Mouse (Mus musculus) heart, postnatal 0 days (tissue): Measurements from ENCODE around the gene Fam107b. TPM values are rescaled to one million over a fixed set of nuclear protein-coding genes. Genes with fewer than 3 reads are reported as not detected.
"Not testable (repeated sequence)": the region's sequence is repeated elsewhere in the genome, so short reads cannot be mapped to it uniquely, and the experiment has no call there.

Experiments used
- ATAC-seq: fragments of 200-750 bp; cut with Nextera tagmentation; 2 replicates; pipeline ENCODE4 v1.8.0; 2017; ENCODE audit warnings: low read depth, moderate number of reproducible peaks, moderate library complexity; ENCODE audit not compliant: insufficient read depth
- DNase-seq: peaks from one replicate; pipeline ENCODE4 v3.0.0-alpha.2; 2016; ENCODE audit warnings: low spot score
- H3K27ac ChIP-seq: fragments of 300-500 bp; sonication (generic); 2 replicates; pipeline ENCODE4 v1.5.1; 2014; ENCODE audit warnings: low read depth, mild to moderate bottlenecking
- H3K27me3 ChIP-seq: fragments of 300-500 bp; sonication (generic); 2 replicates; pipeline ENCODE4 v1.6.1; 2014; ENCODE audit warnings: low read length, mixed read lengths; ENCODE audit not compliant: control insufficient read depth, insufficient read depth
- H3K36me3 ChIP-seq: fragments of 300-500 bp; sonication (generic); replicated peaks from 2 replicates; pipeline ENCODE4 v1.6.1; 2014; ENCODE audit warnings: low read length, mixed read lengths; ENCODE audit not compliant: control insufficient read depth, insufficient read depth
- H3K4me1 ChIP-seq: fragments of 300-500 bp; sonication (generic); 2 replicates; pipeline ENCODE4 v1.6.1; 2014; ENCODE audit warnings: antibody characterized with exemption; ENCODE audit not compliant: control insufficient read depth, insufficient read depth
- H3K4me2 ChIP-seq: fragments of 300-500 bp; sonication (generic); 2 replicates; pipeline ENCODE4 v1.6.1; 2014; ENCODE audit warnings: low read depth, mild to moderate bottlenecking, low read length, moderate library complexity
- H3K4me3 ChIP-seq: fragments of 300-500 bp; sonication (generic); 2 replicates; pipeline ENCODE4 v1.5.1; 2014; ENCODE audit warnings: low read depth, low read length
- H3K9ac ChIP-seq: fragments of 300-500 bp; sonication (generic); replicated peaks from 2 replicates; pipeline ENCODE4 v1.6.1; 2014; ENCODE audit warnings: low read depth, low read length, mixed read lengths
- H3K9me3 ChIP-seq: fragments of 300-500 bp; sonication (generic); replicated peaks from 2 replicates; pipeline ENCODE4 v1.6.1; 2016; ENCODE audit warnings: low read length; ENCODE audit not compliant: control insufficient read depth
- CTCF ChIP-seq: IDR thresholded peaks from 2 replicates; pipeline ENCODE4 v1.5.1; 2016; ENCODE audit warnings: antibody characterized with exemption, control low read depth, low read depth
- EP300 ChIP-seq: IDR thresholded peaks from 2 replicates; pipeline ENCODE4 v1.6.1; 2016; ENCODE audit warnings: antibody characterized with exemption, low read depth
- WGBS: fragments of 180-500 bp; shearing (Covaris S2); extraction: QIAGEN DNeasy Blood & Tissue Kit; methylation state at CpG from one replicate; pipeline ENCODE4 v1.1.7; 2014; 5-methylcytosine and 5-hydroxymethylcytosine counted together
- polyA plus RNA-seq: library from polyadenylated mRNA; unstranded; fragments of >200 nt; fragmentation: Nextera tagmentation; extraction: Ambion mirVana; gene quantifications from 2 replicates; pipeline ENCODE4 v1.2.1, GENCODE M21; 2015
- total RNA-seq: library from RNA; depleted of rRNA; stranded (reverse); fragments of >200 nt; gene quantifications from 2 replicates; pipeline ENCODE4 v1.2.3, GENCODE M21; 2014; ENCODE audit warnings: low replicate concordance

The Fam107b gene
- total and polyA plus RNA-seq, 2 experiments from 2014 or later, result 9.2 to 18.5 TPM

- no peaks in the 10 kb centered on the region; the same call in 1 of the 2 replicates for H3K4me1 ChIP-seq
- ATAC-seq (no peak), DNase-seq (no peak)
- TF ChIP-seq EP300, result no peak
- no peak for TF ChIP-seq CTCF
- no peak overlapping the region for H3K4me3 ChIP-seq
- H3K9ac ChIP-seq, result no peak overlapping the region
- WGBS, result 62% methylated on average over 2 of the region's 2 CpGs
- H3K4me2 ChIP-seq, result no peak overlapping the region
- no peaks in the 10 kb centered on the region for H3K36me3 ChIP-seq
- H3K27ac ChIP-seq, result no peak overlapping the region
- H3K9me3 ChIP-seq, result no peaks in the 10 kb centered on the region
- H3K27me3 ChIP-seq, result no peaks in the 10 kb centered on the region
These were observed 133.5 kb downstream of the Fam107b start for GRCm38 (mm10) chr2:3703806-3704205.

DNA sequence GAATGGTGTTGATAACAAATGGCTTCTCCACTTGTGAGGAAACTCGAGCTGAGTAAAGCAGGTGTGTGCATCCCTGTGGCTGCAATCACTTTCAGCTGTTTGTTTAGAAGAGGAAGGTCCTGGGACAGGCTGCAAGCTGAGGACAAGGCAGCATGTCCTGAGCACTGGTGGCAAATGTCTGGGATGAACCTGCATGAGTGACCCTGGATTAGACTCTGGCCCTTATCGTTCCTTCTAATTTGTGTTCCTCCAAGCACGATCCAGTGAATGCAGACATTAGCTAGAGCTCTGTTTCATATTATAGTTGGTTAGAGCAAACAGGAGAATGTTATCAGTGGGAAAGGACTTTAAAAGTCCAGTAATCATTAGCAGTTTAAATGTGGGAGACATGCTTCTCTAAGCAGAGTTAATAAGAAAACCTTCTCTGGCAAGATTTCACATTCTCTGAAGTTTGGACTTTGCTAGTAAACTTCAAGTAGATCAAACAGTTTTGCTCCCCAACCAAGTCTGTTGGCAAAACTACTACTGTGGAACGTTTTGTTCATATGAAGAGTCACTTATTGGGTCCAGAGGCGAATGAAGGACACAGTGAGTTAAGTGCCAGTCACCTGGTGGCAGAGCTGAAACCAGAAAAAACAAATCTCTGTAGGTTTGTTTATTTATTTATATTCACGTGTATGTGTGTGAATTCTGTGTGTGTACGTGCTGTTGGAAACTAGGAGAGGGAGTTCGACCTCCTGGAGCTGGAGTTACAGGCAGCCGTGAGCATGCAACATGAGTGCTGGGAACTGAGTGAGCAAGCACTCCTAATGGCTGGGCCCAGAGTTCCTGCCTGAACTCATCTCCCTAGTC lies 134.2 kb downstream of the Fam107b start:
- no peak for TF ChIP-seq CTCF
- no peak for TF ChIP-seq EP300
- Histone ChIP-seq H3K4me3 (no peak overlapping the region), H3K9me3 (no peaks in the 10 kb centered on the region), H3K4me2 (no peak overlapping the region), H3K27ac (no peak overlapping the region), H3K9ac (no peak overlapping the region), H3K27me3 (no peaks in the 10 kb centered on the region), H3K4me1 (no peaks in the 10 kb centered on the region; the same call in 1 of the 2 replicates), H3K36me3 (no peaks in the 10 kb centered on the region)
- DNase-seq (no peak), ATAC-seq (no peak)
- WGBS, result 65% methylated on average over 9 of the region's 9 CpGs

- H3K9me3 ChIP-seq, H3K4me2 ChIP-seq, H3K4me1 ChIP-seq, H3K27ac ChIP-seq, H3K9ac ChIP-seq, DNase-seq, H3K27me3 ChIP-seq, H3K4me3 ChIP-seq, ATAC-seq, H3K36me3 ChIP-seq: not testable (repeated sequence)
- WGBS, result 43% methylated on average over 3 of the region's 3 CpGs
These were observed 135.0 kb downstream of the Fam107b start for GRCm38 (mm10) chr2:3705283-3705682.

- Histone ChIP-seq H3K4me2 (no peak overlapping the region), H3K4me1 (no peaks in the 10 kb centered on the region), H3K36me3 (no peaks in the 10 kb centered on the region), H3K27ac (no peak overlapping the region), H3K9ac (no peak overlapping the region), H3K9me3 (no peaks in the 10 kb centered on the region), H3K4me3 (no peak overlapping the region), H3K27me3 (no peaks in the 10 kb centered on the region)
- 80% methylated on average over 1 of the region's 1 CpGs for WGBS
- ATAC-seq (no peak), DNase-seq (no peak)
- TF ChIP-seq EP300, result no peak
- no peak for TF ChIP-seq CTCF
These were observed 136.9 kb downstream of the Fam107b start for GRCm38 (mm10) chr2:3707236-3707635.

DNA sequence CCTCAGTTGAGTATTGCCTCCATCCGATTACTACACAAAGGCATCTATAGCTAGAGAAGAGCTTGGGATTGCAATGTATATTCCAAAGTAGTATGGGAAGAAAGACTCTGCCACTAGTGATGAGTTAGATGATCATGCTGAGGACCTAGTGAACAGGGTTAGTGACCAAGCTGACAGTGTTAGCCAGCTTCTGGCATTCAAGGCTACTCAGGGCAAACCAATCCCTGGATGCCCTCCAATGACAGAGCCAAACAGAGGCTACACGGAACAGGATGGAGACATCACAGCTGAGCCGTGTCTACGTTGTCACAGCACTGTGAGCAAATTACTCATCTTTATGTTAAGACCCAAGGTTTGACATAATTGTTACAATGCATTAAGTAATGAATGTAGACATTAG lies 138.3 kb downstream of the Fam107b start:
- no peak overlapping the region for H3K9ac ChIP-seq
- WGBS, result 84% methylated on average over 4 of the region's 4 CpGs
- no peak overlapping the region for H3K4me3 ChIP-seq
- 0 out of 2 replicates have a peak, but pooled peaks cover 6% of the 10 kb centered on the region for H3K4me1 ChIP-seq
- no peak overlapping the region for H3K4me2 ChIP-seq
- DNase-seq (no peak), ATAC-seq (no peak)
- H3K36me3 ChIP-seq, result no peaks in the 10 kb centered on the region
- TF ChIP-seq EP300 (no peak), CTCF (no peak)
- H3K9me3 ChIP-seq, result no peaks in the 10 kb centered on the region
- no peak overlapping the region for H3K27ac ChIP-seq
- H3K27me3 ChIP-seq, result no peaks in the 10 kb centered on the region

DNA sequence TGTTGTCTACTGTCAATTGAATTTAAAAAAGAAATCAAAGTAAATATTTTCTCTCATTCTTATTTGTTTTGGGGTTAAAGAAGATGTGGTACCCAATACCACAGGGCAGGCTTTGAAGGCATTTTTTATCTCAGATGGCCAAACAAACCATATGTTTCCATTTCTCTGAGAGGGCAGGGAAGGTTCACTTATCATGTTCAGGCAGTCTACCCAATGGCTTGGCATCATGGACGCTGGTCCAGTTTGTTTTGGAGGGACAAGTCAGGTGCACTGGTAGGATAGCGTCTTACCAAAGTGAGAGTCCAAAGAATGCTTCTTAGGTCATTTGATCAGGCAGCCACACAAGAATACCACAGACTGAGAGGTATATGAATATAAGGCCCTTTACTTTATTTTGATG lies 139.6 kb downstream of the Fam107b start:
- no peak overlapping the region for H3K4me2 ChIP-seq
- no peak overlapping the region for H3K27ac ChIP-seq
- no peak overlapping the region for H3K9ac ChIP-seq
- ATAC-seq (no peak), DNase-seq (no peak)
- 84% methylated on average over 2 of the region's 2 CpGs for WGBS
- TF ChIP-seq CTCF (no peak), EP300 (no peak)
- H3K9me3 ChIP-seq, result no peaks in the 10 kb centered on the region
- no peak overlapping the region for H3K4me3 ChIP-seq
- no peaks in the 10 kb centered on the region for H3K27me3 ChIP-seq
- H3K4me1 ChIP-seq, result 0 out of 2 replicates have a peak, but pooled peaks cover 6% of the 10 kb centered on the region
- H3K36me3 ChIP-seq, result no peaks in the 10 kb centered on the region
